Mouse (Mus musculus) liver, postnatal 0 days (tissue): ENCODE measurements at regions not wholly inside any gene's neighbourhood (a gene's known extent, or its start where the extent isn't known, plus 50 kb on each side); places are given as distances from the start of the nearest gene placed in this dataset.

Source experiments
- CTCF ChIP-seq: sonication (generic); IDR thresholded peaks from 2 replicates; pipeline ENCODE4 v1.5.1; 2016; ENCODE audit warnings: antibody characterized with exemption, low read depth
- EP300 ChIP-seq: IDR thresholded peaks from 2 replicates; pipeline ENCODE4 v1.6.1; 2016; ENCODE audit warnings: antibody characterized with exemption, low read depth, mild to moderate bottlenecking

DNA sequence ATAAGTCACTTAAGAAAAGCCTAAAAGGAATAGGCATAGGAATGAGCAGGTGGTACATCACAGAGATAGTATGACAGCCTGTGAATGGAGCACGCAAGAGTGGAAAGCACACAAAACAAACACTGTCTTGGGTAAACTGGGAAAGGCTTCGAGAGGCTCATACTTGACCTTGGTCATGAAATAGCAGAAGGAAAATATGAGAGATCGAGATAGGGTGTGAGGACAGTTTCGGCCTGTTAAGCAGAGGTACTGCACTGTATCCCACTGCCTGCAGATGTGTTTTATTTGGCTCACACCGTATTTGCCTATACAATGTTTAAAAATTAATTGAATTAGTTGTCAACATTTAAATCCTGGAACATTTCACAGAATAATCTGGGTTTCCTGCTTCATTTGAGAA is 596.2 kb upstream of the Slit2 start:
- TF ChIP-seq CTCF (no peak), EP300 (no peak)
